Mouse (Mus musculus) megakaryocyte, embryonic 14.5 days (primary cell): ENCODE data around the gene Dlst.

Experiments used
- FLI1 ChIP-seq: IDR thresholded peaks from 2 replicates; pipeline ENCODE4 v1.6.1; 2012; ENCODE audit warnings: low read length, inconsistent platforms, mixed read lengths
- GATA1 ChIP-seq: IDR thresholded peaks from 3 replicates; pipeline ENCODE4 v1.6.1; 2012; ENCODE audit warnings: mixed read lengths, low read length, inconsistent platforms, borderline replicate concordance

DNA sequence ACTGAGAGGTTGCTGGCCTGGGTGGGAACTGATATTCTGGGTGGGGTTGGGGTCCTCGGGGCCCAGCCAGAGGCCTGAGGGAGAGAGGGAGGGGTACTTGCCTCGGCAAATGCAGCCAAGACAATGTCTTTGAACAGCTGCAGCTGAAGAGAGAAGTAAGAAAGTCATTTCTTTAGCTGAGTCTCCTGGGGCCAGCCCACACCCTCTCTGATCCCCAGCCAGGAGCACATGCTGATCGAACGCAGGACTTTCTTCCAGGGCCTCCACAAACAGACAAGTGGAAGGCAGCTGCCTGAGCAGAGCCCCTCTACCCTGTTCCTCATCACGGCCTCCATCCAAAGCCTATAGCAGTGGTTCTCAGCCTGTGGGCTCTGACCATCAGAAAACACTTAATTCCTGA lies 54.4 kb downstream of the Dlst start:
- no peak for TF ChIP-seq GATA1
- no peak for TF ChIP-seq FLI1
